Mouse (Mus musculus): ENCODE data around the gene Usp2.

The Usp2 gene

GRCm38 (mm10) chr9:44144023-44144717, 77.3 kb downstream of the Usp2 start:
- Histone ChIP-seq H3K27me3 (ENCODE audit: insufficient read depth, low read length) (no peaks in the 10 kb centered on the region), H3K36me3 (ENCODE audit: insufficient read depth, low read length) (peaks cover 78% of the 10 kb centered on the region), H3K9me3 (ENCODE audit: low read length) (no peaks in the 10 kb centered on the region), H3K4me1 (replicated peaks; ENCODE audit: low read depth, low read length) (peaks cover 60% of the 10 kb centered on the region), H3K4me3 (replicated peaks; ENCODE audit: low read length) (0 out of 2 replicates have a peak overlapping the region, but pooled peaks have one; percentile 10)
- TF ChIP-seq POU5F1 (IDR thresholded peaks at IDR 0.05; ENCODE audit: borderline replicate concordance, low read length) (no peak), CTCF (conservative IDR thresholded peaks at IDR 0.05; ENCODE audit: low read length) (peak; percentile 21), NANOG (IDR thresholded peaks at IDR 0.05; ENCODE audit: borderline replicate concordance, low read length) (no peak)

- Histone ChIP-seq H3K9me3 (ENCODE audit: low read length) (no peaks in the 10 kb centered on the region), H3K36me3 (ENCODE audit: insufficient read depth, low read length) (peaks cover 78% of the 10 kb centered on the region), H3K4me1 (replicated peaks; ENCODE audit: low read depth, low read length) (peaks cover 55% of the 10 kb centered on the region), H3K4me3 (replicated peaks; ENCODE audit: low read length) (no peak overlapping the region), H3K27me3 (ENCODE audit: insufficient read depth, low read length) (no peaks in the 10 kb centered on the region)
- TF ChIP-seq POU5F1 (IDR thresholded peaks at IDR 0.05; ENCODE audit: borderline replicate concordance, low read length) (no peak), CTCF (conservative IDR thresholded peaks at IDR 0.05; ENCODE audit: low read length) (no peak), NANOG (IDR thresholded peaks at IDR 0.05; ENCODE audit: borderline replicate concordance, low read length) (no peak)
Measured at GRCm38 (mm10) chr9:44144718-44145060, 77.9 kb downstream of the Usp2 start.
